Mouse (Mus musculus) urinary bladder, adult 18-20 months (tissue): ENCODE results near the gene Calcb.

Experiments
- DNase-seq, 2 experiments: peaks; one replicate each; pipeline ENCODE4 v3.0.0; 2022; ENCODE audit warnings: low spot score in 2 of 2, mixed read lengths in 2 of 2

Calcb gene

GRCm38 (mm10) chr7:114753471-114753870 lies 35.0 kb downstream of the Calcb start:
- no peak for DNase-seq

- DNase-seq, result no peak
Observed at GRCm38 (mm10) chr7:114754196-114754595, 35.8 kb downstream of the Calcb start.

- no peak for DNase-seq
Observed at GRCm38 (mm10) chr7:114754626-114755025, 36.2 kb downstream of the Calcb start.

GRCm38 (mm10) chr7:114762660-114763059 lies 44.2 kb downstream of the Calcb start:
- DNase-seq, result no peak

- no peak for DNase-seq
Observed at GRCm38 (mm10) chr7:114765273-114765672, 46.8 kb downstream of the Calcb start.

GRCm38 (mm10) chr7:114766523-114766922 lies 48.1 kb downstream of the Calcb start:
- no peak for DNase-seq

GRCm38 (mm10) chr7:114768516-114768915 lies 50.1 kb downstream of the Calcb start:
- DNase-seq, result no peak

- no peak for DNase-seq
Observed at GRCm38 (mm10) chr7:114769041-114769440, 50.6 kb downstream of the Calcb start.

GRCm38 (mm10) chr7:114770586-114770985 lies 52.1 kb downstream of the Calcb start:
- no peak for DNase-seq

GRCm38 (mm10) chr7:114771801-114772200 lies 53.4 kb downstream of the Calcb start:
- DNase-seq, result no peak
